Mouse (Mus musculus) megakaryocyte, embryonic 14.5 days (primary cell): ENCODE measurements around the gene Auts2.

Experiments
- FLI1 ChIP-seq: IDR thresholded peaks from 2 replicates; pipeline ENCODE4 v1.6.1; 2012; ENCODE audit warnings: low read length, inconsistent platforms, mixed read lengths
- GATA1 ChIP-seq: IDR thresholded peaks from 3 replicates; pipeline ENCODE4 v1.6.1; 2012; ENCODE audit warnings: mixed read lengths, low read length, inconsistent platforms, borderline replicate concordance

- no peak for TF ChIP-seq GATA1
- no peak for TF ChIP-seq FLI1
These were observed 598.4 kb downstream of the Auts2 start for GRCm38 (mm10) chr5:131944761-131945160.
